Comparison of ENCODE assay signal across 15 mouse cellular contexts in the genomic region with DNA sequence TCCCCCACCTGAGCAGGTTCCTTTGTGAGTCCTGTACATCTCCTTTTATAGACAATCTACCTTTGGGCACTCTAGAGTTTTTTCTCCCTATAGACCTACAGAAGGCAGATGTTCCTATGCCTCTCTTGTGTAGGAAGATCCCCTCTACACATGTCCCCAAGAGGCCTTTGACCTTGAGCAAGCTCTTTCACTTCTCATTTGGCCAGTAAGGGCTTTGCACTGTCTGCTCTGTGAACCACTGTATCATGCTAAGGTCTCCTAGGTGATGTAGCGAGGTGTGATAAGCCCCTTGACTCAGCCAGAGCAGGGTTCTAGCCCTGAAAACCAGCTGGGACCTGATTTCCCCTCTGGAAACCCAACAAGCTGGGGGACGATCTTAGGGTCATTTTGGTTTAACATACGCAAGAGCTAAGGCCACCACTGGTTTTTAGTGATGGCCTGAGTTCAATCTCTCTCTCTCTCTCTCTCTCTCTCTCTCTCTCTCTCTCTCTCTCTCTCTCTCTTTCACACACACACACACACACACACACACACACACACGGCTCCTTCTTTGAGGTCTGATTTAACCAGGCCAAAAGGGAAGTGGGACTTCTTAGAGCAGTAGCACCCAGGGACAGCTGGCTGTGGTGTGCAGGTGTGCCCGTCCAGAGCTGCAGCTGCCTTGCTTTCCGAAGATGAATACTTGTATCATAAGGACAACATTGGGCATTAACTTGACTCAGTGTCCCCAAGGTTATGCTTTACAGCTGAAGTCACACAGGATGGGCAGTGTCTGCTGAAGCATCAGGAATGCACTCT.
DNase-seq lines count a peak whose midpoint lies in the region; ATAC-seq and TF ChIP-seq lines count a peak whose summit lies in the region.
"Had no signal": no experiment of that assay in that cellular context is flagged by ENCODE, and none has a peak within 500 bp of the region (broad histone marks: within the 10 kb centered on the region; RNA-seq: fewer than 3 reads in every experiment).

No protein-coding gene starts in this region.

- TF ChIP-seq POLR2A in thymus, adult 2 months (IDR thresholded peaks at IDR 0.05; ENCODE audit: control insufficient read depth, extremely low read depth, insufficient read depth, low read length, poor library complexity) = no peak

- WGBS in heart, embryonic 10.5 days = 84% methylated on average over 6 of the region's 6 CpGs
- 22% methylated on average over 6 of the region's 6 CpGs for WGBS in thymus, adult 2 months
- WGBS in hindbrain, embryonic 16.5 days = 91% methylated on average over 6 of the region's 6 CpGs

- peaks cover 25% of the 10 kb centered on the region for H3K4me1 ChIP-seq in heart, embryonic 10.5 days
- H3K4me1 ChIP-seq in megakaryocyte, embryonic 14.5 days = peaks cover 92% of the 10 kb centered on the region
- peaks cover 27% of the 10 kb centered on the region for H3K4me1 ChIP-seq in thymus, adult 2 months (replicated peaks; ENCODE audit: control insufficient read depth, insufficient read depth, low read length)
- H3K4me1 ChIP-seq in hindbrain, embryonic 16.5 days (ENCODE audit: control insufficient read depth, insufficient read depth, low read depth, low read length) = no peaks in the 10 kb centered on the region
- H3K4me1 ChIP-seq: hindbrain, embryonic 12.5 days; midbrain, embryonic 13.5 days had no signal

- intact Hi-C loops in gastrocnemius, postnatal 36 days (cut with DNase I) = no loop called here

- H3K4me2 ChIP-seq in hindbrain, embryonic 16.5 days (ENCODE audit: low read length) = no peak overlapping the region
- H3K4me2 ChIP-seq: hindbrain, embryonic 12.5 days; midbrain, embryonic 13.5 days; stomach, embryonic 15.5 days had no signal

- H3K4me3 ChIP-seq in heart, embryonic 10.5 days = no peak overlapping the region
- H3K4me3 ChIP-seq in megakaryocyte, embryonic 14.5 days (replicated peaks) = peak overlapping the region; percentile 79
- H3K4me3 ChIP-seq in thymus, adult 2 months (ENCODE audit: control insufficient read depth, insufficient read depth, low read length) = no peak overlapping the region
- no peak overlapping the region for H3K4me3 ChIP-seq in hindbrain, embryonic 16.5 days (ENCODE audit: low read length)
- H3K4me3 ChIP-seq: hindbrain, embryonic 12.5 days; limb, embryonic 10.5 days; midbrain, embryonic 13.5 days; stomach, embryonic 15.5 days had no signal

- no peaks in the 10 kb centered on the region for H3K9me3 ChIP-seq in heart, embryonic 10.5 days
- no peaks in the 10 kb centered on the region for H3K9me3 ChIP-seq in megakaryocyte, embryonic 14.5 days
- H3K9me3 ChIP-seq in hindbrain, embryonic 16.5 days (ENCODE audit: control insufficient read depth, low read length) = no peaks in the 10 kb centered on the region
- H3K9me3 ChIP-seq: hindbrain, embryonic 12.5 days; limb, embryonic 10.5 days; midbrain, embryonic 13.5 days; stomach, embryonic 15.5 days had no signal

- no peaks in the 10 kb centered on the region for H3K27me3 ChIP-seq in heart, embryonic 10.5 days (ENCODE audit: insufficient read depth, poor library complexity, severe bottlenecking)
- H3K27me3 ChIP-seq in megakaryocyte, embryonic 14.5 days (replicated peaks) = no peaks in the 10 kb centered on the region
- H3K27me3 ChIP-seq in thymus, adult 2 months (ENCODE audit: control insufficient read depth, insufficient read depth, low read length) = no peaks in the 10 kb centered on the region
- no peaks in the 10 kb centered on the region for H3K27me3 ChIP-seq in hindbrain, embryonic 16.5 days (replicated peaks; ENCODE audit: control insufficient read depth, insufficient read depth, low read length)
- H3K27me3 ChIP-seq: hindbrain, embryonic 12.5 days; midbrain, embryonic 13.5 days; stomach, embryonic 15.5 days had no signal

- no peak overlapping the region for H3K9ac ChIP-seq in hindbrain, embryonic 16.5 days (ENCODE audit: low read depth, low read length)
- H3K9ac ChIP-seq: hindbrain, embryonic 12.5 days; midbrain, embryonic 13.5 days; stomach, embryonic 15.5 days had no signal

- no peaks in the 10 kb centered on the region for H3K36me3 ChIP-seq in heart, embryonic 10.5 days
- H3K36me3 ChIP-seq in megakaryocyte, embryonic 14.5 days (replicated peaks; ENCODE audit: low read length) = peaks cover 3% of the 10 kb centered on the region
- H3K36me3 ChIP-seq in thymus, adult 2 months (ENCODE audit: control insufficient read depth, insufficient read depth, low read length) = no peaks in the 10 kb centered on the region
- no peaks in the 10 kb centered on the region for H3K36me3 ChIP-seq in hindbrain, embryonic 16.5 days (ENCODE audit: control insufficient read depth, insufficient read depth, low read length)
- H3K36me3 ChIP-seq: hindbrain, embryonic 12.5 days; limb, embryonic 10.5 days; midbrain, embryonic 13.5 days; stomach, embryonic 15.5 days had no signal

- DNase-seq in heart, embryonic 10.5 days (ENCODE audit: low spot score) = no peak
- DNase-seq in heart, adult 9 months (ENCODE audit: low spot score in 2 of 2) = no peak
- DNase-seq in liver = peak; percentile 33
- DNase-seq in thymus, adult 2 months = peak; percentile 27
- no peak for DNase-seq in gastrocnemius, postnatal 36 days
- no peak for DNase-seq in frontal cortex, adult 2 months (ENCODE audit: extremely low spot score in 1 of 2, low spot score in 1 of 2)
- DNase-seq: cerebellum, adult 18-20 months; kidney, adult 2 months had no signal

- ATAC-seq in hindbrain, embryonic 16.5 days = no peak
- ATAC-seq: lung, postnatal 0 days; midbrain, embryonic 13.5 days had no signal

- no peak for TF ChIP-seq CTCF in thymus, adult 2 months (IDR thresholded peaks at IDR 0.05; ENCODE audit: borderline replicate concordance, control insufficient read depth, extremely low read depth, insufficient read depth, low read length, poor library complexity)

- peak overlapping the region; percentile 71 for H3K27ac ChIP-seq in heart, embryonic 10.5 days
- H3K27ac ChIP-seq in thymus, adult 2 months (ENCODE audit: control insufficient read depth, insufficient read depth, low read length) = no peak overlapping the region
- no peak overlapping the region for H3K27ac ChIP-seq in hindbrain, embryonic 16.5 days (ENCODE audit: low read depth, low read length)
- H3K27ac ChIP-seq: hindbrain, embryonic 12.5 days; limb, embryonic 10.5 days; midbrain, embryonic 13.5 days had no signal

Comparison
In these comparisons a context has a peak if more than half of its experiments do, and no peak if none do; other contexts are left out.
1. DNase-seq: peak in liver (single experiment) and thymus, adult 2 months (single experiment); none in heart, embryonic 10.5 days (single experiment), heart, adult 9 months (0 of 2), gastrocnemius, postnatal 36 days (0 of 2) and frontal cortex, adult 2 months (0 of 2).